Mouse (Mus musculus) inflammation-experienced regulatory T-cells, adult 6 months (primary cell): Measurements from ENCODE around the gene Ruvbl2. TPM values are rescaled to one million over a fixed set of nuclear protein-coding genes. Genes with fewer than 3 reads are reported as not detected.

Experiments
- ATAC-seq: one replicate; pipeline ENCODE4 v1.8.0; 2017
- polyA plus RNA-seq, 3 experiments: library from polyadenylated mRNA; unstranded; fragments of 100-300 nt; shearing (Covaris generic); gene quantifications; one replicate each; pipeline ENCODE4 v1.2.1; 2017

Gene Ruvbl2
- polyA plus RNA-seq, 3 experiments from 2014 or later = 36.7 to 48.4 (median 43.8) TPM

- no peak for ATAC-seq
Observed at GRCm38 (mm10) chr7:45421194-45421593, 16.7 kb downstream of the Ruvbl2 start.

DNA sequence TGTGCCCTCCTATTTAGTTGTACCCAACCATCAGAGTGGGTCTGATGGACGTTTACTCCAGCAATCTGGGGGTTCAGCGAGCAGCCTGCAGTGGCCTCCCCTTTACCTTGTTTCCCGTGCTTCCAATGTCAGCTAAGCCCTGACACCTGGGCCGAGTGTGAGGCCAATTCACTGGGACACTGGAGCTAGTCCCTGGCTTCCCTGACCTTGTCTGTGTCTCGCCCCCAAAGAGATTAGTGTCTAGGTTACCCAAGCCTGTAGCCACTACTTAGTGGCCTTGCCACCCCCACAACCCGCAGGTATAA is 17.3 kb downstream of the Ruvbl2 start, which contains the start of gene Lhb:
TSS of gene Lhb (plus strand) at position 206 of the 305 bp plus-strand sequence.
- ATAC-seq = no peak

GRCm38 (mm10) chr7:45419859-45420614 is 17.9 kb downstream of the Ruvbl2 start:
- no peak for ATAC-seq

DNA sequence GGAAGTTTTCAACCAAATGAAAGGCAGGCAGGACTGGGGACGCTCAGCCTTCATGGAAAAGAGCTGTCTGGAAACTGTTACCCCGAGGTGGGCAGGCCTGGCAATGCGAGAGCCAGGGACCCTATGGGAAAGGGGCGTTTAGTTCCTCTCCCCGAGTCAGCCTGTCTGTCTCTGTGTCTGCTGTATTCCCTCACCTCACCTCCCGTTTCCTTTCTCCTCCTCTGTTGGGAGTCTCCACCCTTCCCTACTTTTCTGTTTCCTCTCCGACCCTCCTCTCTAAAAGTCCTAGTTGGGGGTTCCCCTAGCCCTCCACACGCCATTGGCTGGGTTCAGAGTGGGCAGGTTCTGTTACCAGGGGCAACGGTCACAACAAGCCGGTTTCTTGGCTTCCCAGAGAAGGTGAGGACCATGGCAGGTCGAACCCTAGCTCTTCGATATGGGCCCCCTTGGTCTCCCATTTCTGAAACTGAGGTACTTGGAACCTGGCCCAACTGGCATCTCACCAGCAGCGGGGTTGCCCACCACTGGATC is 19.9 kb downstream of the Ruvbl2 start:
- no peak for ATAC-seq

DNA sequence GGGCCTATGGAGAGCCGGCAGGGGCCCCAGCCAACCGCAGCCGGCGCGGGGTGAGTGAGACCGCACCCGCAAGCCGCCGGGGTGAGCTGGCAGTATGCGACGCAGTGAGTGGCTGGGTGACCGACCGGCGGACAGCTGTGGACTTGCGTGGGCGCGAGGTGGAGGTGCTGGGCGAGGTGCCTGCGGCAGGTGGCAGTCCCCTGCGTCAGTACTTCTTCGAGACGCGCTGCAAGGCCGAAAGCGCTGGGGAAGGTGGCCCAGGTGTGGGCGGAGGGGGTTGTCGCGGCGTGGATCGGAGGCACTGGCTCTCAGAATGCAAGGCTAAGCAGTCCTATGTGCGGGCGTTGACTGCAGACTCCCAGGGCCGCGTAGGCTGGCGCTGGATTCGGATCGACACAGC is 22.3 kb downstream of the Ruvbl2 start:
- ATAC-seq = peak; percentile 46

DNA sequence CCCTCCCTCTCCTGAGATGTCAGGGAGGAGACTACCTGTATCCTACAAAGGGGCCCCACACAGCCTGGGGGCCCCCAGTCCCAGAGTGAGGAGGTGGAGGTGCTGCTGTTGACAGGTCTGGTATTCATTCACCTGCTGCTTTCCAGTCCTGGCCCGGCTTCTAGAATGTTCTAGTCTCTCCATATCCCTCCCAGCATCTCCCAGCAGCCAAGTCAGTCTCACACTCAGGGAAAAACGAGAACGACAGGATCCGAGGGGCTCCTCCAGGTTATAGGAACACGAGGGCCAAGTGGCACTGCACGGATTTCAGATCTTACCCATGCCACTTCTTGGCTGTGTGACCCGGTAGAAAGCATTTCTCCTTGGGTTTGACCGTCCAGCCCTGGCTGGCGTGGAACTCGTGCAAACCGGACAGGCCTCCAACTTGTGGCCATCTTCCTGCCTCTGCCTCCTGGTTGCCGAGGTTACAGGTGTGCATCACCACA is 23.1 kb downstream of the Ruvbl2 start:
- no peak for ATAC-seq

- peak; percentile 20 for ATAC-seq
Observed at GRCm38 (mm10) chr7:45413864-45414739, 23.8 kb downstream of the Ruvbl2 start.

DNA sequence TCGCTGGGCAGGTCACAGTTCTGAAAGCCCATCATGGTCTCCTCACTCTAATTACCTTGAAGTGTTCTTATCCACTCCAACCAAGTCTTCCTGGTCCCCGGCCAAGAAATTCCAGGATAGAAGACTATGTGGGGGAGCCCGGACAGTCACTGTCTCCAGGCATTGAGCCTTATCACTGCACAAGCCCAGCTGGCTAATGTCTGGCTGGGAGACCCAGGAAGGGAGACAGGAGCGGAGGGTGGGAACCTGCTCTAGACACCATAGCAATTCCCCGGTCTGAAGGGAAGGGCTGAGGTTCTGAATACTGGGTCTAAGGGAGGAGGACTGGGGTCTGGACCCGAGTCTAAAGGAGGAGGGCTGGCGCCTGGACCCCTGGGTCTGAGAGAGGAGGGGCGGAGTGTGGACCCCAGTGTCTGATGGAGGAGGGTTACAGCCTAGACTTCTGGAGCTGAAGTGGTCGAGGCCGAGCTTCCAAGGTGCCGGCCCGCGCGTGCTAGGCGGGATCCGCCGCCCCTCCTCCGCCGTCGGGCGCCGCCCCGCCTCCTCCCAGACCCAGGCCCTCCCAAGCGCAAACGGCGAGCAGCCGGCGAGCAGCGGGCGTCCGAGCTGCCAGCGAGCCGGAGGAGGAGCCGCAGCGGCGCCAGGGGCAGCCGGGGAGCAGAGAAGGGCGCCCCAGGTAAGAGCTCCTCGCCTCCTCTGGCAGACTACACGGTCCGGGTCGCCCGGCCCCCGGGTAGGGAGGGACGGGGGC is 24.6 kb downstream of the Ruvbl2 start, which contains the start of gene Ntf5:
TSS of gene Ntf5 (plus strand) at position 583 of the 751 bp plus-strand sequence.
- ATAC-seq = no peak

DNA sequence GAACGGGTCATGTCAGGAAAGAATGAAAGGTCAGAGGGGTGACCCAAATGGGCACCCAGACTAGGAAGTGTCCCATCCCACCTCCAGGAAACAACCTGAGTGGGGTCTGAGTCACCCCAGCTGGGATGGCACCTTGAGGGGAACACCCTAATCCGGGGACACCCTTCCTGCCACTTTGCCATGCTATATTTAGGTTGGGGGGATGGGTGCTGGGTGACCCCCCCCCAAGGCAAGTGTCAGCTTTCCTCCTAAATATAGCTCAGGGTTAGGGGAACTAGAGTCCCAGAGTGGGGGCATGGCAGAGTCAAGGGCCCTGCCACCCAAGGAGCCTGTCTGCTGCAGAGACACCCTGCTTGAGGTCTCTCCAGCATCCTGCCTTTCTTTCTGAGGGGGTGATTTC is 25.5 kb downstream of the Ruvbl2 start:
- ATAC-seq = no peak

GRCm38 (mm10) chr7:45409497-45410163 is 28.3 kb downstream of the Ruvbl2 start:
- no peak for ATAC-seq

DNA sequence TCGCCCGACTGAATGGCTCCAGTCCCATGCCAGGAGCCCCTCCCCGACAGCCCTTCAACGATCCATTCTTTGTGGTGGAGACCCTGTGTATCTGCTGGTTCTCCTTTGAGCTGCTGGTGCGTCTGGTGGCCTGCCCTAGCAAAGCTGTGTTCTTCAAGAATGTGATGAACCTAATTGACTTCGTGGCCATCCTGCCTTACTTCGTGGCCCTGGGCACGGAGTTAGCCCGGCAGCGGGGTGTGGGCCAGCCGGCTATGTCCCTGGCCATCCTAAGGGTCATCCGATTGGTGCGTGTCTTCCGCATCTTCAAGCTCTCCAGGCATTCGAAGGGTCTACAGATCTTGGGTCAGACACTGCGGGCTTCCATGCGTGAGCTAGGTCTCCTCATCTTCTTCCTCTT is 28.9 kb downstream of the Ruvbl2 start:
- no peak for ATAC-seq

- ATAC-seq = no peak
Observed at GRCm38 (mm10) chr7:45408351-45408750, 29.5 kb downstream of the Ruvbl2 start.

DNA sequence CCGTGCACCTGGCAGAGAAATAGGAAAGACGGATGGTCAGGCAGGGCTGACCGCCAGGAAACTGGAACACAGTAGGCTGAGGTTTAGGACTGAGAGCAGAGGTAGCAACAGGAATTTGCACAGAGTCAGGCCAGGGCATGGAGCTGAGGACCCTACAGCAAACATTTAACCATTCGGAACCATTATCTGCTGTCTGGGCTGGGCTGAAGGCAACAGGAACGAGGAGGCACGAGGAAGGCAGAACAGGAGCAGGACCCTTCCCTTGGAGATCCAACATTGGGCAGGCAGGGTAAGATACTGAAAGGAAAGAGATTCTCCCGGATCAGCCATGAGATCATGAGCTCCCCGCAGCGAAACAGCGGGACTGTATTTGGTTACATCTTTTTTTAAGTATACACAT is 30.1 kb downstream of the Ruvbl2 start:
- no peak for ATAC-seq

GRCm38 (mm10) chr7:45406157-45407156 is 31.4 kb downstream of the Ruvbl2 start:
- ATAC-seq = no peak

DNA sequence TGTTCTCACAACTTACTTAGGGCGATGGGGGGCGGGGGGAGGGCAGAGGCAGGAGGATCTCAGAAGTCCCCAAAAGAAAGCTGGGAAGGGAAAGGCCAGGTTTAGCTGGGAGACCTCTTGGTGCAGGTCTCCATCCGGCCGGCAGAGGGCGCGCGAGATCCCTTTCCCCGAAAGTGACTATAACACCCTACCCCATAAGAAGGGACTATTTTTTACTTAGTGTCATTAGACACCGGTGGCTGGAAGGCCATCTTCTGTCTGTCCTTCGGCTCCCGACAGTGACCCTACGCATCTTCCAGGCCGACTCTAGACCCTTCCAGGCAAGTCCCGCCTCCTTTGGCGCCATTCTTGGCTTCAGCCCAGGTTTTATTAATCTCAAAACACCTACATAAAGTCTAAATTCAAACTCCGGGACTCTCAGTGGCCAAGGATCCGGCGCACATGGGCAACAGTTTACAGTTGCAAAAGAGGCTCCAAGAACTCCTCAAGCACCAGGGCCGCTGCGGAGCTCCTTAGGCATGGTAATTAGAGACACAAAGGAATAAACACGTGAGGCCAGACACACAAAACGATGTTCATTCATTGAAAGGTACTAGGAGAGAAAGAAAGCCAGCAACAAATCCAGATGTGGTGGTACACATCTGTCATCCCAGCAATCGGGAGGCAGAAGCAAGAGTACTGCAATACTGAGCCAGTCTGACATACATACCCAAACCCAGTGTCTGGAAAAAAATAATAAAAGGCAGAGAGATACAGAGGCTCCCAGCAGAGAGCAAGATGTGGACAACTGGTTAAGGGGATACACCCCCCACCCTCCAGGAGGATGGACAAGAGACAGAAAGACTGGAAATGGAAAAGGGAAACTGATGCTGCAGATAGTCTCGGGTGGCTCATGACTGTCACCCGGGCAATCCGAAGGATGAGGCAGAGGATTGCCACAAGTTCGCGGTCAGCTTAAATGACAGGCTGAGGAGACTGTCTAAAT is 32.5 kb downstream of the Ruvbl2 start, which contains the start of gene Kcna7:
TSS of gene Kcna7 (plus strand) at position 563 of the 985 bp plus-strand sequence.
- peak; percentile 61 for ATAC-seq

DNA sequence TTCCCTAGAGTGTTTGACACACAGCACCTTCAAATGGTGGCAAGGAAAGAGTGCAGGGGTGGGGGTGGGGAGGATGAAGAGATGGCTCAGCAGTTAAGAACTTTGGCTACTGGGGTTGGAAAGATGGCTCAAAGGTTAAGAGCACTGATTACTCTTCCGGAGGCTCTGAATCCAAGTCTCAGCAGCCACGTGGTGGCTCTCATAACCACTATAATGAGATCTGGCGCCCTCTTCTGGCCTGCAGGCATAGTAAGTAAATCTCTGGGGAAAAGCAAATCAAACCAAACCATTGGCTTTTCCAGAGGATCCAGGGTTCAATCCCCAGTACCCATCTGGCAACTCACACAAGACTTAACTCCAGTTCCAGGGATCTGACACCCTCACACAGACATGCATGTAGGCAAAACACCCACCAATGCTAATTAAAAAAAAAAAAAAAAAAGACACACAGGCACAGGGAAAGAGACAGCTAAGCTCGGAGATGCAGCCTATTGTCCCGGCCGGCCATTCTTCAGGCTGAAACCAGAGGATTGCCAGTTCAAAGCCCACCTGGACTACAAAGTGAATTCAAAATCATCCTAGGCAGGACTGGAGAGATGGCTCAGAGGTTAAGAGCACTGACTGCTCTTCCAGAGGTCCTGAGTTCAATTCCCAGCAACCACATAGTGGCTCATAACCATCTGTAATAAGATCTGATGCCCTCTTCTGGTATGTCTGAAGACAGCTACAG is 34.2 kb downstream of the Ruvbl2 start:
- ATAC-seq = peak; percentile 77

DNA sequence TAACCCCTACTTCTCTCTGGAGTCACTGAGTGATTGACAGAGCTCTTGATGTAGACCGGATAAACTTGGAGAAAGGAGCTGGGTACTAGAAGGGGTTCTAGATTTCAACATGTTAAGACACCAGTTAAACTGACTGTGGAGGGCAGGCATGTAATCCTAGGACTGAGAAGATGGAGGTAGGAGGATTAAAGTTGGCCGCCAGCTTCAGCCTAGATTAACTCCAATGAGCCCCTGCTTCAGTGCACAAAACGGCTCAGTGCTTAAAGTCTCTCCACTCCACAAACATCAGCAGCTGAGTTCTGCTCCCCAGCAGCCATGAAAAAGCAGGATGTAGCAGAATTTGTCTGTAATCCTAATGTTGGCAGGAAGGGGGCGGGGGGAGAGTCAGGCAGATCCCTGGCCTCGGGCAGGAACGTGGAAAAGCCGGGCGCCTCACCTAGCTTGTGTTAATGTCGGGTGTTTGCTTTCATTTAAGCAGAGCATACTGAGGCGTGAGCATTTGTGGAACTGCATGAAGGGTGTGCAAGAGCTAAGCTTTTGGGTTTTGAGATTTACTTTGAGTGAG is 36.3 kb downstream of the Ruvbl2 start:
- ATAC-seq = no peak

GRCm38 (mm10) chr7:45396787-45397186 is 41.1 kb downstream of the Ruvbl2 start:
- no peak for ATAC-seq
